Mouse (Mus musculus) activated CD4-positive, CD25-positive, alpha-beta regulatory T cell, adult 4 months (primary cell): ENCODE measurements around the gene Tmem126a. TPM values are rescaled to one million over a fixed set of nuclear protein-coding genes. Genes with fewer than 3 reads are reported as not detected.

Source experiments
- polyA plus RNA-seq, 2 experiments: library from polyadenylated mRNA; unstranded; fragments of 100-300 nt; shearing (Covaris generic); gene quantifications; one replicate each; pipeline ENCODE4 v1.2.1; 2017

Tmem126a gene
- polyA plus RNA-seq, 2 experiments from 2014 or later: 77.7 to 89.8 TPM

Other genes starting within 250 kb of the Tmem126a start
- gene Ccdc83, start 191.5 kb downstream of the Tmem126a start, polyA plus RNA-seq: under 1 TPM in 1 of 2 experiments, not detected in 1; 0.32 TPM
- gene Sytl2, start 155.0 kb downstream of the Tmem126a start, polyA plus RNA-seq: 10 to 100 TPM; 25.2 to 28.4 TPM
- gene Ccdc89, start 30.7 kb downstream of the Tmem126a start, polyA plus RNA-seq: not detected
- gene Crebzf, start 14.5 kb downstream of the Tmem126a start, polyA plus RNA-seq: 10 to 100 TPM; 22.8 to 29.8 TPM
- 10 to 100 TPM; 32.3 to 39.5 TPM for gene Tmem126b, start 18.8 kb upstream of the Tmem126a start, polyA plus RNA-seq
- 1 to 10 TPM in 1 of 2 experiments, not detected in 1; 1.5 TPM for gene Dlg2, start 19.4 kb upstream of the Tmem126a start, polyA plus RNA-seq